Mouse (Mus musculus) brain, embryonic 18.5 days (tissue): ENCODE measurements around the gene Epn2.
"Not testable (repeated sequence)": the region's sequence is repeated elsewhere in the genome, so short reads cannot be mapped to it uniquely, and the experiment has no call there.

Source experiments
- DNase-seq: peaks from one replicate; pipeline ENCODE4 v3.0.0-alpha.2; 2012; ENCODE audit warnings: low read depth, low spot score

The Epn2 gene

DNA sequence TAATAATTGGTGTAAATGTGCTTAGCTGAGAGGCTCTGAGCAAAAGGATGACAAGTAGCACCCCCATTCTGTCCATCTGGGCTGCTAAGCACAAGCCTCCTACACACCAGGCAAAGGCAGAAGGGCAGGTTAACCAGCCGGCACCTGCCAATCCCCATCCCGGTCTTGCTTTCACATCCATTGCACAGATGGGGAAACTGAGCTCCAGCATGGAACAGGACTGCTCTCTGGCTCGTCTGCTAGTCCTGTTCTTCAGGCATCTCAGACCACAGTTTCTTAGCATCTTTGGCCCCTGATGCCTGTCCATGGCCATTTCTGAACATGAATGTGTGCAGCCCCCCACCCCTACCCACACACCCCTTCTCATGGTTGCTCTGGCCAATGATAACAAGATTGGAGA, 12.6 kb upstream of the Epn2 start:
- DNase-seq = no peak

DNA sequence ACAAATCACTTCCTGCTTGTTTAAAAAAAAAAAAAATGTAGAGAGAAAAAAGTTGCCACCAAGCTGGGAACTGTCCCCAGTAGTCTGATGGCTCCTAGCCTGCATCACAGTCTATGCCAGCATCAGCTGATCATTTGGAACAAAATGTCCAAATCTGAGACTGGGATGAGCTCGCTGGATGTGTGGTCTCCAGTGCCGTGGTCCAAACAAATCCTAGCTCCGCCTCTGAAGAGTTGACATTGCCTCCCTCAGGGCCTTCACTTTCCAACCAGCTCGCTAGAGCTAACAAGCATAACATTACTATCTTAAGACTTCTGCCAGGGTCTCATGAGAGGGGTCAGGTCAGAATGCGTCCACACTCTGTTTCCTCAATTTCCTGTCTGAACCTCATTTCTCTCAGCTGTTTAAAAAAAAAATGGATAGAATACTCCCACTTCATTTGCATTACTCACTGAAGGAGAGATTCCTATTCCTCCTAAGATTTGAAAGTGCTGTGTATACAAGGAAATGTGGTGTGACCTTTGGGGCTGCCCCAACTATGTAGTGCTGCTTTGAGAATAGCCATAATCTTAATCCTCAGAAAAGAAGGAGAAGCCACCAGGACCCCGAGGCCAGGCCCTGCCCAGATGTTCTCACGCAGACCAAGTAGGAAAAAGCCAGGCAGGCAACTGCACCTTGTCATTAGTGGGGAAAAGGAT, 11.2 kb upstream of the Epn2 start:
- no peak for DNase-seq

DNA sequence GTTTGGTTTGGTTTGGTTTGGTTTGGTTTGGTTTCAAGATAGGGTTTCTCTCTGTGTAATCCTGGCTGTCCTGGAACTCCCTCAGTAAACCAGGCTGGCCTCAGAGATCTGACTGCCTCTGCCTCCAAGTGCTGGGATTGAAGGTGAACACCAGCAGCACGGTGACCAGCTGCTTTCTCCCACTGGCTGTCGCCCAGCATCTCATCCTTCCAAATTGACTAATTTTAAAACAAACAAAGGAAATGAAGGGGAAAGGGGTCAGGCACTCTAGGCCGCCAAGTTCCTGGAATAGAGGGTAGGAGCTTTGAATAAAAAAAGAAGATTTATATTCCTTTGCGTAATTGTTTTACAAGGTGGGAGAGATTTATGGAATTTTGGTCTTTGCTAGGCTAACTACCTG, 5.9 kb upstream of the Epn2 start:
- DNase-seq = no peak

DNA sequence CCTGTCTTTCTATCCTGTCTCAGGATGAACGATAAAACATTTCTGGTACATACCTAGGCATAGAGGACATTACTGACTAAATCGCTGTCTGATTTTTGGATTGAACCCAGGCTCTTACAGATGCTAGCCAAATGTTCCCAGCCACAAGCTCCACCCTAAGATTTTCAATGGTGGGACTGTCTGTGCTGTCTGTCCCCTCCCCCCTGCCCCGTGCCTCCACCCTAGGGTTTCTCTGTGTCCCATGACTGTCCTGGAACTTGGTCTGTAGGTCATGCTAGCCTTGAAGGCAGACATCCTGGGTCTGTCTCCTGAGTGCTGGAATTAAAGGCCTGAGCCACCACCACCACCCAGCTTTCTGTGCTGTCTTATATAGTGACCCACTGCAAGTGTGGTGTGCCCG, 5.3 kb upstream of the Epn2 start:
- DNase-seq = no peak

DNA sequence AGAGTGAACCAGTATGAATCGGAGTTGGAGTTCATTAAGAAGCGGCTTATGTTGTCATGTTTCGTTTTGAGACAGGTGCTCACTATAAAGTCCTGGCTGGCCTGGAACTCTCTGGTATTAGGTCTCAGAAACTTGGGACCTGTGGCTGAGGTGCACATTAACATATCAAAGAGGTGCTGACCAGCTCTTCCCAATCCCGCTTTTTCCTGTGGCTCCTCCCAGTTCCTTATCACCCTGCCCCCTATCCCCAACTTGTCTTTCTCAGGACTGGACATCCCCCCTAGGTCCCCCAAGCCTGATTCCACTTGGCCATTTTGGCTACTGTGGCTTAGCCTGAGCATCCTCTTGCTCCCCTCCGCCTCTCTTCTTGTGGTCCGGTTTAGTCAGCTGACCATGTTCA, 4.6 kb upstream of the Epn2 start:
- no peak for DNase-seq

DNA sequence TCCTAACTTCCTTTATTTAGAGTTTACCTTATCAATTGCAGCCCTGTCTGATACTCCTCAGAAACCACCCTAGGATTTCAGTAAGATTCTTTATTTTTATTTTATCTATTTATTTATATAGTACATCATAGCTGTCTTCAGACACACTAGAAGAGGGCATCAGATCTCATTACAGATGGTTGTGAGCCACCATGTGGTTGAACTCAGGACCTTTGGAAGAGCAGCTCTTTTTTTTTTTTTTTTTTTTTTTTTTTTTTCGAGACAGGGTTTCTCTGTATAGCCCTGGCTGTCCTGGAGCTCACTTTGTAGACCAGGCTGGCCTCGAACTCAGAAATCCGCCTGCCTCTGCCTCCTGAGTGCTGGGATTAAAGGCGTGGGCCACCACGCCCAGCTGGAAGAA, 3.3 kb upstream of the Epn2 start:
- DNase-seq = not testable (repeated sequence)

DNA sequence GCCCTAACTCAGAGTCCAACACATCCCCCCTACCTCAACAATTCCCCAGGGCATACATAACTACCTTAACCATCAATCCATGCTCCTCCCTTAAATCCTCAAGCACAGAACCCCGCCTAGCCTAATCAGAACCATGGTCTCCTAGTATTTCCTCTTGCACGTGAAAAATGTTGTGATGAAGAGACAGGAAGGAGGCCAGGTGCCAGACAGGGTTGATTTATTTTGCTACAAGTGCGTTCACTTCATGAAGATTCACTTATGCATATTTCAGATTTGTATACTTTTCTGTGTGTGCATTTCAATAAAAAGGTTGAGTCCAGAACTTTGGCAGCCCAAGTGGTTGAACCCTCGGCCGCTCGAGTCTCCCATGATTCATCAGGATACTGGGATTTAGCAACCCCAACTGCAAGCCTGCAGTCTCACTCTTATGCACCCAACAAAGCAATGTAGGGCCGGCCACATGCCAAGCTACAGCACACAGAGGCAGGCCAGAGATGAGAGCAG, 443 bp upstream of the Epn2 start:
- no peak for DNase-seq

DNA sequence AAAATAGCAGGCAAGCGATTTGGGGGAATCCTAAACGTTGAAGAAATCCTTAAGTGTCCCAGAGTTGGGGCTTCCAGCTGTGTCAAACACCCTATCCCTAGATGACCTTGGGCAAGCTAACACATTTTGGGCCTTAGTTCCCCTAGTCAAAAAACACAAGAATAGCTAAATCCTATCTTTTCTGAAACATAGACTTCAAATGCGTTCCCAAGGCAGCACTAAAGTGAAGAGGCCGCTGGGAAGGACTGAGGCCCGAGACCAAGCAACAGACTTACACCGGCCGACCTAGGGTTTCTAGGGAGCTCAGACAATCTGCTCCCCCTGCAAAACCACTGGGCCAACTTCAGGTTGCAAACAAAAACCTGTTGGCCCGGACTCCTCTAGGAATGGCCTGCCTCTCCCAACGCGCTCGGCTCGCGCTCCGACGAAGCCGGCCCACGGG, 925 bp downstream of the Epn2 start:
- no peak for DNase-seq

DNA sequence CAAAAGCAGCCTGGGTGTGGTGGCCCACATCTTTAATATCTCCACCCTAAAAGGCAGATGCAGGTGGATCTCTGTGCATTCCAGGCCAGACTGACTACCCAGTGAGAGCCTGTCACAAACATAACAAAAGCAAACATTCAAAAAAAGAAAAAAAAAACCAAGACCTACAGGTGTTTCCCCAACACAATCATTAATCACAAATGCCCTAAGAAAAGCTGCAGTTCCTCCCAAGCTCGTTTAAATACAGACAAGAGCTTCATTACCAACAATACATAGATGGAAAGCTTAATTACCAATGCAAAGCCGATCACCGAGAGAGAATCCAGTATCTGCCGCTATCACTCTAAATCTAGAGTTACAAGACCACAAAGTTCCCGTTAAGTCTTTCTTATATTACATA, 1.5 kb downstream of the Epn2 start:
- no peak for DNase-seq

DNA sequence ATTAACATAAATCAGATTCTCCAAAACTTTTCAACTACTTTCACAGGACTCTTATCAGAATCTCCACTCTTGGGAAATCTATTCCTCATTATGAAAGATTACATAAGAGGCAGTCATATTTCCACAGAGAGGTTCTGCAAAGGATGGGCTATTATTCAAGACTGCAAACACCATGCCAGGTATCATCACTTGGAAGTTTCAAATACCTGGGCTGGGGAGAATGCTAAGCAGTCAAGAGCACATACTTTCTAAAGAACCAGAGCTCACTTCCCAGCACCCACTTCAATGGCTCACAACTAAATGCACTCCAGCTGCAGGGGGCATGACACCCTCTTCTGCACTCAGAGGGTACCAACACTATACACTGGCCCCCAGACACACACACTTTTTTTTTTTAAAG, 2.1 kb downstream of the Epn2 start:
- DNase-seq = no peak

DNA sequence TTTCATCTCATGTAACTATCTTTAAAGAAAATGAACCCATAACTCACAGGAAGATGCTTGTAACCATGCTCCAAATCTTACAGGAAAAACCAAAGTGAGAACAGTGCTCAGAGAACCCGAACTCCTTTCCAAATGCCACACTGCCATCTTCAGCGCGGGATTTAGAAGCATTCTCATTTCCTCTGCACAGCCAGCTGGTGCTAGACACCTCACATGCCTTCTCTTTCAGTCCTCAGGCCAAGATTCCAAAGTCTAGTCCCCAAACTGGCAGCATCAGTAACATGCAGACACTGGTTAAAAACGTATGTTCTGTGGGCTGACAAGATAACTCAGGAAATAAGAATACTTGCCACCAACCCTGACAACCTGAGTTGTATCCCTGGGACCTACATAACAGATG, 6.2 kb downstream of the Epn2 start:
- no peak for DNase-seq

DNA sequence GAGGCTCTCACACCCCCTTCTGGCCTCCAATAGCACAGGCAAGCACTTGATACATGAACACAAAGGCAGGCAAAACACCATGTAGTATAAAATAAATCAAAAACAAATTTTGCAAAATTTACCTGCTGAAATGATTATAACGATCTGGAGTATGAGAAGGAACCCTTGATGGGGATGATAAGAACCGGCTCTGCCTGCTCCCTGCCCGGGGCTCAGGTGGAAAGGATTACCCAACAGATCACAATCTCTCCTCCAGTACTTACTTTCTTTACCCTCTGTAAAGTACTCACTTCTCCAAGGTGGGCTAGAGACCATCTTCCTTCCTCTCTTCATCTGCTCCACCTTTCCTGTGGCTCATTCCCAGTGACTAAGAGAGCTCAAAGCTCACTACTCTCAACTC, 8.3 kb downstream of the Epn2 start:
- DNase-seq = no peak

DNA sequence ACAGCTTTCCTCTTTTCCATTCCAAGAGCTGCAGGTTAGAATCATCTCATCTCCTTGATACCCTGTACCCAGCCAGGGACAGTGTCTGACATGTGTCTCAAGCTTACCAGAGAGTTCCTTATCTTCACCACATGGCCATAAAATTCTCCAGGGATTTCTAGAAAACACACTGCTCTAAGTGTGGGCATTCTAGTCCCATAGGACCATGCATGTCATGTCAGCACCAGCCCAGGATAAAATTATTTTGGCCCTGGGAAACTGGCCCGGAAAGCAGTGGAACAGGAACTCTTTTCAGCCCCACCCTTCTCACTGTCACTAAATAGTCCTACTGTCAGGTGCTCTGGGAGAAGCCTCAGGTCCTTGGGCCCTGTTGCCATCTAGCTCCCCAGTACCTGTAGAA, 9.8 kb downstream of the Epn2 start:
- DNase-seq = no peak

DNA sequence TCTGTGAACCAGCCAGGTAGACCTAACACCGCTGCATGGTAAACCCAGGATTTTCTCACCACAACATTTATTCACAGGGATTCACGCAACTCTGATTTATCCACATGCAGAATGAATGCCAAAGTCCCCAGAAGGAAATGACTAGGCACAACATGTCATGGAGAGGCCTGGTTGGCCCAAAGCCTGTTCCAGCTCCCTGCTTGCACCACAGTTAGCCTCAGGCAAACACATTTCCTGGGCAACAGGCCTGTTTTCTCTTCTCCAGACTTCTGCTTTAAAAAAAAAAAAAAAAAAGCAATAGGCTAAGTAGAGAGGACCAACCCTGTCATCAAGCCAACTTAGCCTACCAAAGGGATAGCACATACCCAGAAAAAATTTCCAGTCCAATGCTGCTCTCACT, 14.9 kb downstream of the Epn2 start:
- peak; percentile 24 for DNase-seq

DNA sequence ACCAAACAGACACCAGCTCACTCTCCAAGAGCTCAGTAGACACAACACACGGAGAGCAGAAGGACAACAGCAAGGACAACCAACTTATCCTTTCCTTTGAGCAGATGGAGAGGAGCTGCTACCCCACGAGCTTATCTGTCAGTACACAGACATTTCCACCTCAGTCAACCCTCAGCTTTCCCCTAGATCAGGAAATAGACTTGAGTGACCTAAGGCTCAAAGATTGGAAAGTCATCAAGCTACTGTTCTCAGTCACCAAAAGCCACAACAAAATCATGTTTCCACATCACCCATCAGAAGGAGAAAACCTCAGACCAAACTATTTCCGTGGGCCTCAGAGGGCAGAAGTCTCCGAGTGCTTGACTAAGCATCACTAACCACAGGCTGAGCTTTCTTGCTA, 15.5 kb downstream of the Epn2 start:
- no peak for DNase-seq

DNA sequence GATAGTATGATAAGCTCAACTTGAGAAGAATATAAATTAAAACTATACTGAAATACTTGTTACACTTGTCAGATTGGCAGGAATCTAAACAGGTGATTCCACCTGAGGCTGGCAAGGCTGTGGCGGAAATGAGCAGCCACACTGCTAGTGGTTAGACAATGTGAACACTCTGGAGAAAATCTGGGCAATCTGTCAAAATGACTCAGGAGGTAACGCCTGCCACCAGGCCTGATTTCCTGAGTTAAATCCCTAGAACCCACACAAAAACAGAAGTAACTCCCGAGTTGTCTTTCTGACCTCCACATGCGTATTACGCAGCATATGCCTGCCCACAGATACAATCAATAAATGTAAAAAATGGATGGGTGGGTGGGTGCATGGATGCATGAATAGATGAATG, 17.1 kb downstream of the Epn2 start:
- no peak for DNase-seq

DNA sequence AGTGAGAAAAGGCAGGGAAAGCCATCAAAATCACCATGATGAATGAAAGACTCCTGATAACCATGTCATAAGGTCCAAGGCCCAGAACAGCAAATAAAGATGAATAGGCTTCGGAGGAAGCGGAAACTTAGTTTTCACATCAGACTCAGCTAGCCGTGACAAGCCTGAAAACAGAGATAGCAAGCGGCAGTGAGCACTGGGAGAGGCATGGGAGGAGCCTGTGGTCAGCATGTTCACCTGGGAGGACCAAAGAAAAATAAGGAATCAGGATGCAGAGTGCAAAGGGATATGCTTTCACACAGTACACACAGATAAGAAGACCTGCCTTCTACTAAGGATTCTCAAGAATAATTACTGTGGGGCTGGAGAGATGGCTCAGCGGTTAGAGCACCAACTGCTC, 19.9 kb downstream of the Epn2 start:
- DNase-seq = no peak

DNA sequence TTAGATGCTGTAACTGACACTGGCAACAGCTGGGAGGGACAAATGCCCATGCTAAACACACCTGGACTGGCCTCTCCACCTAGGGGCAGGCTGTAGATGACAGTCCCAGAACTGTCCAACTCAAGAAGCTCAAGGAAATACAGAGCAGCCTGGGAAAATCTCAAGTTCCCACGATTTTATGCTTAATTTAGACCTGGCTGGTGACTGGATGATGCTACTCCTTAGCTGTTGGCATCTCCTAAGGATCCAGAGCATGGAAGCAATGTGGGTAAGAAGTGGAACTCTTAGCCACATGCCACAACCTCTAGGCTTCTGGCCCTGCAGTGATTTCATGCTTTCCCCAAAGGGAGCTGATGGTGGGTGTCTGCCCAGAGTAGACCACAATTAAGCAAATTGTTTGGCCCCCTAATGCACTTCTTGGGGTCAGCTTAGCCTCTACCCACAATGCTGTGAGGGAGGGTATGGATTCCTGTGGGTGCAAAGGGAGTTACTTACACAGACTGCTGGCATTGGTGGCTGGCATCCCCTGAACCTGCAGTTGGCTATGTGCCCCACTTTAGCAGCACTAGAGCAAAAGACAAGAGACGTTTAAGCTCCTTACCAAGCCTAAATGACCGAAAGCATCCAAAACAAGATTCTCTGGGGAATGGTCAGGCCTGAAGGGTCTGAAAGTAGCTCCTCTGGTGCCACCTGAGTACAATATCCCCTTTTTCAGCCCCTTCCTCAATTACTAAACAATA, 26.3 kb downstream of the Epn2 start:
- DNase-seq = no peak

DNA sequence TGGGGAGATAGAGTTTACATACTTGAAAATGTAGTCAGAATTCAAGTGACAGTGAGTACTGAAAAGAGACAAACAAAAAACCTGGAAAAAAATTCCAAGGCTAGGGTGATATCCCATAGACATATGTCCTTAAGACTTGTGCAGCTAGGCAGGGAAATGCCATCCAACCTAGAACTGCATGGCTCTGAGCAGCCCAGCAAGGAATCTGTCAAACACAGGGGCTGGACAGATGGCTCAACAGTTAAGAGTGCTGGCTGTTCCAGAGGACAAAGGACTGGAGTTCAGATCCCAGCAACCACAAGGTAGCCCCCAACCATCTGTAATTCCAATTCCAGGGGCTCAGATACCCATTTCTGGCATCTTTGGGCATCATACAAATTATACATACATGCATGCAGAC, 28.9 kb downstream of the Epn2 start:
- DNase-seq = no peak

DNA sequence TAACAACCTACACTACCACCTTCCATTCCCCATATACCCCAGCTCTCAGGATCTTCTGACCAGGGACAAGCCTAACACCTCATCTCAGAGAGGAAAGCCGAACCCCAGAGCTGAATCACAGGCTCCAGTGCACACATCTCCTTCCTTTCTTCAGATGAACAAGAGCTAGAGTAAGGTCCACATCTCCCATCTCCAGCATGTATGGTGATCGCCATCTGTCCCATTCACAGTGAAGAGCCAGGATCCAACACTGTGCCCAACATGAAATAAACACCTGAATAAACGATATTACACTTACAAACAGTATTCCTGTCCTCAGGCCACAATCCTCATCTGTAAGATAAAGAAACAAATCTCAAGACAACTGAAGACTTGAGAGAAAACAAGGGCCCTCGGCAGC, 31.8 kb downstream of the Epn2 start:
- no peak for DNase-seq

DNA sequence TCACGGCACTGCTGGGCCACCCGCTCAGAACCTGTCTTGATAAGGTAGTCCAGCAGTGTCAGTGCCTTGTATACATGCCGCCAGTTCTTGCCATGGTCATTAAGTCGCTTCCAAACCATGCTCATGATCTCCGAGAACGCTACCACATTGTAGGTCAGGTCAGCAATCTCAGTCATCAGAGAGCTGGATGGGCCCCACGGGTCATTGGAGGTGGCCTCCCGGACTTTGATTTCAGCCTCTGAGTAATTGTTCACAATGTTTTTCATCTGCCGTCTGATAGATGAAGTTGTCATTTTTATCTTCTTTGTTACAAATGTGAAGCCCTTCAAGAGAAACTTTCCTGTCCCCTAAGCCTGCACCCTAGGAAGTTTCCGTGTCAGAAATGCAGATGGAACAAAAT, 33.0 kb downstream of the Epn2 start:
- DNase-seq = no peak

DNA sequence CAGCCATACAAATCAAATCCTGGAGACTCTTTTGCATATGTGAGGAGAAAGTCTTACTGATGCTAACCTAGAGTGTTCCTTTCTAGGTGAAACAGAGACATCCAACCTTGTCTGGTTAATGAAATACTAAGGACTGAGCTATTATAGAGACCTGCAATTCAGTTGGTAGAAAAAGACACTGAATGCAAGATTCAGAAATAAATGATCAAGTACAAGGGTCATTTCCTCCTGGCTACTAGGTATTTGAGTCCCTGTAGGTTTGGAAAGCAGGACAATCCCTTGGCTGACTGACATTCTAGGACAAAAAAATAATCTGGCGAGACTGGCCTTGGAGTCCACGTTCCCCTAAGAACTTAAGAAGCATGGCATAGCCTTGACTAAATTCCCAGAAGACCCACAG, 33.9 kb downstream of the Epn2 start:
- DNase-seq = no peak

DNA sequence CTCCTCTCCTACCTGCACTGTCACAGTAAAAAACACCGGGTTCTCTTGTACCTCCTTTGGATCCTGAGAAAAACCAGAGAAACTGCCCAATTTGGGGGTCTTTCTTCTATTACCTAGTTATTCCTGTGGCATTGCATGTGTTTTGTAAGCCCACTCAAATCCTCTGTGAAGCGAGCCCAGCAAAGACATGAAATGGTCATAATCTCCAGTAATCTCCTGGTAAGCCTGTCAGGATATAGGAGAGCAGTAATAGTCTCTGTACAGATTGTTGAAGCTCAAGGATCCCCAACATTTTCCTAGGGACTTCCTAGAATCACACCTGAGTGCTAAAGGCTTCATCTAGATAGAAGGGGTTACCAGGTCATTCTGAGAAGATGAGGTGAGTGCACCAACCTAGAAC, 38.4 kb downstream of the Epn2 start:
- DNase-seq = no peak
